Mouse (Mus musculus): Measurements from ENCODE around the gene Krt88.

The Krt88 gene

DNA sequence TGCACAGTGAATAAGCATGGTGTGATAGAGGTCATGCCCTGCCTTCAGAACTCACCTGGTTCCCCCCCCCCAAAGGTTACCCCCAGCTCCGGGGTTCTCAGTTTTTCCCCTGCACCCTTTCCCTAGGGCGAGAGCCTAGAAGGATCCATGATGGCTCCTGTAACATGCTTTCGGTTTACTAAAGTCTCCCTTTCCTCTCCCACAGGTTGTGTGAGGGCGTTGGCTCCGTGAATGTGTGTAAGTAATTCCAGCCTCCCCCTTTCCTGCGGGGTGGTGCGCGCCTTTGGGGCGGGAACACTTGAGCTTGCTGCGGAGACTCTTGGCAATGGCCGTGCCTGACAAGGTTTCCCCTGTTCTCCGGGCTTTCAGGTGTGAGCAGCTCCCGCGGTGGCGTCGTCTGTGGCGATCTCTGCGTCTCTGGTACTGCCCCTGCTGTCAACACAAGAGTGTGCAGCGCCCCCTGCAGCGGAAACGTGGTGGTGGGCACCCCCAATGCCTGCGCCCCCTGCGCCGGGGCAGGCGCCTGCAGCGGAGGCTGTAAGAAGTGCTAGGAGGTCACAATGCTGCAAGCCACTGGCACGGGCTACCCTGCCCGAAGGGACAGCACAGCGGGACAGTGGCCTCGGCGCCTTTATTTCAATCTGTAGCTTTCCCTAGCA lies 31.6 kb downstream of the Krt88 start:
- DNase-seq (ENCODE audit: low spot score) = peak; percentile 41

- no peak for DNase-seq (ENCODE audit: low spot score)
Measured at GRCm38 (mm10) chr15:101479666-101480060, 32.1 kb downstream of the Krt88 start.

DNA sequence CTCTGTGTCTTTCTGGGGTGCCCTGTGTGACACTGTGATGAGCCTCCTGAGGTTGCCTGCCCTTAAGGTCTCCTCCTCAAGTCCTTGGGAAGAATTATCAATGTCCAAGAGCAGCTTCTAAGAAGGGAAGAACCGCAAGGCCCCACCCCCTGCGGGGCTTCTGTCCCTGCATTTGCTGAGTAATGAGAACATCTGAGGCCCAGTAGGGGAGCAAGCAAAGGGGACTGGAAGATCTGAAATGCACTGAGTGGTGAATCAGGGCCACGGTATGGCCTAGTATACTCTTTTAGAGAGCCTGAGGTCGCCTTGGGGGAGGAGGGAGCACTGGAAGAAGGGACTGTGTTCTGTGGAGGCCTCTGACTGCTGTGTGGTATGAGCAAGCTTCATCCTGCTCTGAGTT lies 34.5 kb downstream of the Krt88 start:
- DNase-seq (ENCODE audit: low spot score) = no peak

DNA sequence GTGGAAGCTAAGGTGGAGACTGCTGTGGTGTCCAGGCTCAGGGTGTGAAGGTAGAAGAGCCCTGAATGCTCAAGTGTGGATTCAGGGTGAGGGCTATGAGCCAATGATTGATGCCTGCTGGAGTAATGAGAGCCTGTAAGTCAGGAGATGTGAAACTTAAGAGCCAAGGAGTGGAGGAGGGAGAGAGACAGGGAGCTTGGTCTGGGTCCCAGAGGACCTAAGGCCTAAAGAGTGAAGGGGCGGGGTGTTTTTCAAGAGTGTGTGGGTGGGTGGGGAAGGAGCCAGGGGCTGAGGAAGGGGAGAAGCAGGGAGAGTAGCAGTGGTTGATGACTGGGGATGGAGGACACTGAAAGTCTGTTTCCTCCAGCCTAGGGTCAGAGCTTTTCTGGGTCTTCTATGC lies 36.1 kb downstream of the Krt88 start:
- no peak for DNase-seq (ENCODE audit: low spot score)

GRCm38 (mm10) chr15:101484939-101485338 lies 37.4 kb downstream of the Krt88 start:
- no peak for DNase-seq (ENCODE audit: low spot score)

GRCm38 (mm10) chr15:101485911-101486635 lies 38.5 kb downstream of the Krt88 start:
- no peak for DNase-seq (ENCODE audit: low spot score)

DNA sequence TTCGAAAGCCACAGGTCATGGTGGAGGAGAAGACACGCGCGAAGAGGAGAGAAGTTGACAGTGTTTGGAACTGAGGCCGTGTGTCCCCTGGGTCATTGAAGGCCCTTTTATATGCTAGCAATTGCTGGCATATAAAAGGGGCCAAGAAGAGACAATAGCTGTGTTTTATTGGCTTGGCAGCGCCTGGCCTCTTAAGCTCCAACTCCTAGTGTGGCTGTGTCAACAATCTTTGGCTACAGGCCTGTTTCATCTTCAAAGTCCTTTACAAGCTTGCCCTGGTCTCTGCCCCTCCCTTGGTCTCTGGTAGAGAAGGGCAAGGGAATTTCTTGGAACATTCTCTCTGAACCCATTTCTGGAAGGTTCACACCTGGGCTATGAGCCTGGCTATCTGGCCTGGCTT lies 43.9 kb downstream of the Krt88 start, which contains the start of gene Krt83:
TSS of gene Krt83 (minus strand) at position 82 of the 400 bp plus-strand sequence.
- DNase-seq (ENCODE audit: low spot score) = no peak

DNA sequence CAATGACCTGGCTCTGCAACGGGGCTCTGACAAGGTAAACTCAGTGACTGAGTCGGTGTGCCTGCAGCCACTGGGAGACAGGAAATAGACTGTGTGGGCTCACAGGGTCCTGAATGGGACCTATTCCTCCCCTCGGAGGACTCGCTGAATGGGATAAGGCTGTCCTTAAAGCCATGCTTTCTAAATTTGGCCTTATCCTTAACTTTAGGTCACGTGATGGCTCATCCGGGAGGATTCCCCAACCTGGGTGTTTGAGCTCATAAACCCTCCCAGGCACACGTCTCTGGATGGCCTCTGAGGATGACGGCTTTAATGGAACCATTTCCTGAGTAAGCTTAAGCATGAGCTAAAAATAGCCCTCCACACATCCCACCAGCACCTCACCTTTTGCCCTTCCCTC lies 45.2 kb downstream of the Krt88 start:
- DNase-seq (ENCODE audit: low spot score) = no peak

DNA sequence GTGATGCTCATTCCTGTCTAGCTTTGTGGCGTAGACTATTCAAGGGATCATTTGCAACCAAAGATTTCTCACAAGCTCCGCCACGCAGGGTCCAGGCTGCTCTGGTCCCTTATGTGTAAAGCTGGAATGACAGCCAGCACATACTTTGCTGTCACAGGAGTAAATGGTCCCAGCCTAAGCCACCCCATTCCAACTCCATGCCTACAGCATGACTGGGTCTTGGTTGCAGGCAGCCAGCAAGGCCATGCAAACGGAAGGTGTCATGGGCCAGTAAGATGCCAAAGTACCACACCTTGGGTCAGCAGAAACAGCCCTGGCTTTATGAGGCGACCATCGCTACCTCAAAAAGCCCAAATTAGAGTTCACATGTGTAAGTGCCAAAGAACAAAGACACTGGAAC lies 46.2 kb downstream of the Krt88 start:
- DNase-seq (ENCODE audit: low spot score) = no peak

- no peak for DNase-seq (ENCODE audit: low spot score)
Measured at GRCm38 (mm10) chr15:101494203-101494602, 46.7 kb downstream of the Krt88 start.

DNA sequence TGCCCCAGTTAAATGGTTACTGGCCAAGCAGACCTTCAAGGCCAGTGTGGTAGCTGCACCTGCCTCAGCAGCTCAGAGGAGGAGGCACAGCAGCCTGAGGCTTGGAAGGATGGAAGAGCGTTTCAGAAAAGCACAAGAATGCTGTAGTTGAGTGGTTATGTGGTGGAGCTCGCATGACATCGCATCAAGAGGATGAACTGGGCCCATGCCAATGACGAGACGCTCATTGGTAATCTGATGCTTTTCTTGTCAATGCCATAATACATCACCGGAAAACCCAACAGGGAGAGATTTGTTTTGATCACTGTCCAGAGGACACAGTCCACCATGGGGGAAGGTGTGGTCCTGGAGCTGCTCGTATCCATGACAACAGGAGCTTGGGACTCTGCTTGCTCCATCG lies 47.7 kb downstream of the Krt88 start:
- DNase-seq (ENCODE audit: low spot score) = no peak

- no peak for DNase-seq (ENCODE audit: low spot score)
Measured at GRCm38 (mm10) chr15:101497181-101497580, 49.6 kb downstream of the Krt88 start.
